Mouse (Mus musculus) heart, adult 18-20 months (tissue): ENCODE measurements around the gene Chrna9. TPM values are rescaled to one million over a fixed set of nuclear protein-coding genes. Genes with fewer than 3 reads are reported as not detected.
"Not testable (repeated sequence)": the region's sequence is repeated elsewhere in the genome, so short reads cannot be mapped to it uniquely, and the experiment has no call there.

Experiments used
- DNase-seq, 2 experiments: peaks; one replicate each; pipeline ENCODE4 v3.0.0; 2021 to 2022; ENCODE audit warnings: mixed read lengths in 1 of 2
- total RNA-seq, 2 experiments: library from RNA; stranded (reverse); gene quantifications; 2 replicates each; pipeline ENCODE4 v1.2.3; 2021

Chrna9 gene
- total RNA-seq, 2 experiments from 2014 or later: not detected

DNA sequence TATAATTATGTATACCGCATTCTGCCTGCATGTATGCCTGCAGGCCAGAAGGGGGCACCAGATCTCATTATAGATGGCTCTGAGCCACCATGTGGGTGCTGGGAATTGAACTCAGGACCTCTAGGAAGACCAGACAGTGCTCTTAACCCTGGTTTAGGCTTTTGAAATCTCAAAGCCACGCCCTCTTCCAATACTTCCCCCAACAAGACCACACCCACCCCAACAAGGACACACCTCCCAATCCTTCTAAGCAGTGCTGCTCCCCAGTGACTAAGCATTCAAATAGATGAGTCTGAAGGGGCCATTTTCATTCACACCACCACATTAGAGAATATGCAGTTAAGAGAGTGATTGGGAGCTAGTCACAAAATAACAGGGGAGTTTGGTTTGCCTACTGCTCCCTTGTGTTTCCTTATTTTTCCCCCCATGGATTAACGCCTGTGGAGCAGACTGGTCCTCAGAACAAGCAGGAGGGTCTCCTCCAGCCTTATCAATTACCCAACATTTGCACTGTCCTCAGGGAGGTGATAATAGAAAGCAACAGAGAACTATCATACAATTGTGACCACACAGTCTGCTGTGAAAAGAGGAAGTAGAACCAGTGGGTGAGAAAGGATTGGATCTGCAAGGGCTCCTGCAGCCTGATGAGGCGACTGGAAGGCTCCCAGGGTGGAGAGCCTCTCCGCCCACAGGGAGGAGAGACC is 25.3 kb downstream of the Chrna9 start:
- peak in 1 of 2 experiments; percentile 11 for DNase-seq

DNA sequence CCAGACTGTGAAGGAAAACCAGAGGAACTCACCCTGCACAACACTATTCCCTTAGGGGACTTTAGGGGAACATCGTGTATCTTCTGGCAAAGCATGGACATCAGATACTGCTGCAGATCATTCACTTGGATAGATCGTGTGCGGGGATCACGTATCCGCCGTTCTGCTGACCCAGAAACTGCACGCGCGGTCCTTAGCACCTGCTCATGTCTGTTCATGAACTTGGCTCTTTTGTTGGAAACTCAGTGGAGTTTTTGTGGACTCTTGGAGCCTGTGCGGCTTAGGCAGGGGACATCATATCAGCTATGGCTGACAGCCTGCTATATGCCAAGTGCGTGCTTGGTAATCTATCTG is 25.9 kb downstream of the Chrna9 start:
- peak; percentile 6 to 8 for DNase-seq

DNA sequence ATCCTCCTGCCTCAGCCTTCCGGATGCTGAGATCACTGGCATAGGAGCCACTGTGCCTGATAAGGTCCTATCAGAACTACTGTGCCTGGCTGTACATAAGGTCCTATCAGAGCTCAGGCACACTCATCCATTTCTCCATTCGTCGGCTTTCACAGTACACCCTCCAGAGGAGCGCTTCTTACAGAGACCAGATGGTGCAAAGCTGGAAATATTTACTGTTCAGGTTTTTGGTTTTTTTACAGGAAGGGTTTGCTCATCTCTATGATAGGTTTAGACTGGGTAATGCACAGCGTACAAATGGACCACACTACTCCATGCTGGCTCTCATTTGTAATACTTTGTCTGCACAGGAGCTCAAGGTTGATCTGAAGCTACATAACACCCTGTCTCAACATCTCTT is 28.6 kb downstream of the Chrna9 start:
- DNase-seq: no peak

DNA sequence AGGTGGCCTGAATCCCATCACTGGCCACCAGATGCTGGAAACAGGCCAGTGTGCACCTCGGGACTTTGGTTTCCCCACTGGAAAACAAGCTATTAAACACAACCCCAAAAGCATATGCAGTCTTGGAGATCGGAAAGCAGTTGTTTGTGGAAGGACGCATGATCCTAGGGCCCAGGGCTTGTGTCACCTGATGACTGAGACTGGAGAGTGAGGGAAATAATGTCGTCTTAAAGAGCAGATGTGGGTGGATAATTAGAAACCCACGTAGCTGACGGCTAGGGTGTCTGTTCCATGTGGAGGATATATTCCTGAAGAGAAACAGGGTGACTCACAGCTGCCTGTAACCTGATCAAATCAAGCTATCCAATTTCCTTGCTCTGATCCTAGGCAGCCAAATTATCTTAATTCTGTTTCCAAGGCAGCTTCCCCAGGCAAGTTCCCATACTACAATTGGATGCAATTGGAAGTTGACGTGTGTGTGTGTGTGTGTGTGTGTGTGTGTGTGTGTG is 31.1 kb downstream of the Chrna9 start:
- DNase-seq: no peak

DNA sequence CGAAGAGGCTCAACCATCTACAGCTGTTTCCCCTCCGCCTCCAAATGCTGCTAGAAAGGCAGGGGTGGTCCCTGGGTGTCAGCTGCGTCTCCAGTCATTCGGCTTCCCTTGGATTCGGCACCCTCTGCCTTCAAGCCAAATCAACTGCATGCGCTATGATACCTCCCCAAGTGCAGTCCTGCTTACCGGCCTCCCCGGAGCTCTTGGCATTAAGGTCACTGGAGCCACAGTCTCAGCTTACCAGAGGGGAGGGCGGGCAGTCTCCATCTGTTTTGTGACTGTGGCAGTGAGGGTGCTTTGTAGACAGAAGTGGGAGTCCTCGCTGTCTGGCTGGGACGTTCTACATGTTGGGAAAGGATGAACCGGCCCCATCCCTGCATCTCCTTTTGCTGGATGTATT is 32.4 kb downstream of the Chrna9 start:
- DNase-seq: no peak

DNA sequence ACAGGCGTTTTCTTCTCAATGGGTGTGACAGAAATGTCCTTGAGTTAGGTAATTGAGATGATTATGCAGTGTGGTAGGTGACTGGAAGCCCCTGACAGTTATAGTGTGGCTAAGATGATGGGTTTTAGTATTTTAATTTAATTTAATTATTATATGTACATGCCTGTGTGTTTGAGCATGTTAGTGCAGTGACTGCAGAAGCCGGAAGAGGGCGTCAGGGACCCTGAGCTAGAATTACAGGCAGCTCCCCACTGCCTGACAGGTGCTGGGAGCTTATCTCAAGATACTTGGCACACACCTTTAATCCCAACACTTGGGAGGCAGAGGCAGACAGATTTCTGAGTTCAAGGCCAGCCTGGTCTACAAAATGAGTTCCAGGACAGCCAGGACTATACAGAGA is 33.3 kb downstream of the Chrna9 start:
- no peak for DNase-seq

DNA sequence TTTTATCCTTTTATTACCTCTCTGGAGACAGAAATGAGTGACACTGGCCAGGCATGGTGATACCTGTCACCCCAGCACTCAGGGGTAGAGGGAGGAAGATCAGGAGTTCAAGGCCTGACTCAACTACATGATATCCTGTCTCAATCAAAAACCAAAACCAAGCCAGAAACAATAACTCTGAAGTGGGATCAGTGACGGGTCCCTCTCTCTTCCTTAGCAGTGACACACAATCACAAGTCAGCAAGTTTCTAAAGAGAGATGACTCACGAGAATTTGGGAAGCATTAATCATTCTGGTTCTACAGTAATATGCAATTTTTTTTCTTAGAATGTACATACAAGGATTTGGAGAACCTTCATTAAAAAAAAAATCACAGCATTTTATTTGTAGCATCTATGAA is 38.5 kb downstream of the Chrna9 start:
- DNase-seq: no peak

DNA sequence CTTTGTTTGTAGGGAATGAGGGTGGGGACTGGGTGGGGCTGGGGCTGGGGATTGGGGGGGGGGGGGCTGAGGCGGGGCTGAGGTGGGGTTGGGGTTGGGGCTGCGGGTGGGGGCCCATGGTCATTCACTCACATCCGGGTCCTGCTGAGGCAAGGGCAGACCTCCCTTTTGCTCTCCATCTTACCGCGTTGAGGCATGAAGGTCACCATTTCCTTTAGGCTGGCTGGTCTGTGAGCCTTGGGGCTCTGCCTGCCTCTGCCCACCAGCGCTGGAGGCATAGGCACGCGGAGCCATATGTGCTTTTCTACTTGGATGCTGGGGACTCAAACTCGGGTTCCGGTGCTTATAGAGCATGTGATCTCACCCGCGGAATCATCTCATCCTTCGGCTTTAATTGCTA is 41.0 kb downstream of the Chrna9 start:
- no peak for DNase-seq

DNA sequence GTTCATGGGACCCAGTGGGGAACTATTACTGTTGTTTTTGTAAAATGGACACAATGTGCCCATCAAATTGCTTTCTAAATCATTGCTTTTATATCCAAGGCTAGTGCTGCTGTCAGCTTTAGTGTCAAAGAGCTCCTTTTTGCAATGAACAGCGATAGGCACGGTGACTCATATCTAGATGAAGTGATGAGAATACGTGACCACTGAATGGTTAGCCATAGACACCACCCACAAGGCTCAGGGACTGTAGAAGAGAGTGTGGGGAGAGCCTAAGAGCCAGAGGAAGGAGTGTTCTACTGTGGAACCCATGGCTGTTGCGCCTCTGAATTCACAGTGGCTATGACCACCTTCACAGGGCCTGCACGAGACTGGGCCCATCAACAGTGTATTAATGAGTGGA is 51.7 kb downstream of the Chrna9 start:
- no peak for DNase-seq

DNA sequence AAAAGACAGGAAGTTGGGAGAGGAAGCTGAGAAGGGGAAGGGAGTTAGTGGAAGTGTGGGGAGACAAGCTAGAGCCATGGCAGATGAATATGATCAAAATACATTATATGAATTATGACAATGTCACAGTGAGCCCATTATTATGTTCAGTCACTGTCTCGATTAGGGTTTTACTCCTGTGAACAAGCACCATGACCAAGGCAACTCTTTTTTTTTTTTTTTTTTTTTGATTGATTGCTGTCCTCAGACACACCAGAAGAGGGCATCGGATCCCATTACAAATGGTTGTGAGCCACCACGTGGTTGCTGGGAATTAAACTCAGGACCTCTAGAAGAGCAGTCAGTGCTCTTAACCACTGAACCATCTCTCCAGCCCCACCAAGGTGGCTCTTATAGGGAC is 52.3 kb downstream of the Chrna9 start:
- not testable (repeated sequence) for DNase-seq

DNA sequence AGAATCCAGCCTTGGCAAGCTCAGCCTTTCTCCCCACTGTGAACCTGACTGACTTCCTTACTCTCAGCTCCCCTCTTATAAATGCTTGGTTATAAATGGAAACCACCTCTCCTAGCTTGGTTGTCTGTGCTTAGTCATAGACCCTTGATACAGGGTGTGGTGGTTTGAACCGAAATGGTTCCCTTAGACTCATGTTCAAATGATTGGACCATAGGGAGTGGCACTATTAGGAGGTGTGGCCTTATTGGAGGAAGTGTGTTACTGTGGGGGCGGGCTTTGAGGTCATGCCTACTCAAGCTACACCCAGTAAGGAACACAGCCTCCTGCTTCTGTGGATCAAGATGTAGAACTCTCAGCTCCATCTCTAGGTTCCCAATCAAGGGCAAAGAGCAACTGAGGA is 56.5 kb downstream of the Chrna9 start:
- no peak for DNase-seq

DNA sequence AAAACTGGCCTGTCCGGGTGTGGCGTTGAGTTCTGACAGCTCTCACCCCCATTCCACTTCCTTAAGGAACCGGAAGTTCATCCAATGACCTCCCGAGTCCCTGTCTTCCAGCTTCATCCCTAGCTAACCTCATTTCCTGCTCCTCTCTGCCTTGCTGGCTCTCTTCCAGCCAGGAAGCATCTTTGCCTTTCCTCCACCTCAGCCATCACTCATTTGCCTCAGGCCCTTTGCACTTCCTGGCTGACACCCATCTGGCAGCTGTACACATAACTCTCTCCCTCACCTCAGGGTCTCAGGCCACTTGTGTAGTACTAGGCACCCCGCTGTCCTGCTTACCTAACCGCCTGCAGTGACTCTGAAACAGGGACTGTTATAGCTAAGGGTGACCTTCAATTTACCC is 59.9 kb downstream of the Chrna9 start:
- DNase-seq: no peak

DNA sequence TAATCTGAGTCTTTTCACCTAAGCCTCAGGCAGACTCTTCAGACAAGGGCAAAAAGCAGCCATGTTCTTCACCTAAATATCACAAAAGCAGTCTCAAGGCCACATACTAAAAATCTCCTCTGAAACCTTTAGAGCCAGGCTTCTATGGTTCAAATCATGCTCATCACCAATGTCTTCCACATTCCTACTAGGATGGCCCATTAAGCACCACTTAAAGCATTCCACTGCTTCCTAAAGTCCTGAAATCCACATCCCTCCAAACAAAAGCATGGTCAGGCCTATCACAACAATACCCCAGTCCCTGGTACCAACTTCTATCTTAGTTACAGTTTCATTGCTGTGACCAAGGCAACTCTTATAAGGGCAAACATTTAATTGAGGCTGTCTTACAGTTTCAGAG is 63.1 kb downstream of the Chrna9 start:
- no peak for DNase-seq

DNA sequence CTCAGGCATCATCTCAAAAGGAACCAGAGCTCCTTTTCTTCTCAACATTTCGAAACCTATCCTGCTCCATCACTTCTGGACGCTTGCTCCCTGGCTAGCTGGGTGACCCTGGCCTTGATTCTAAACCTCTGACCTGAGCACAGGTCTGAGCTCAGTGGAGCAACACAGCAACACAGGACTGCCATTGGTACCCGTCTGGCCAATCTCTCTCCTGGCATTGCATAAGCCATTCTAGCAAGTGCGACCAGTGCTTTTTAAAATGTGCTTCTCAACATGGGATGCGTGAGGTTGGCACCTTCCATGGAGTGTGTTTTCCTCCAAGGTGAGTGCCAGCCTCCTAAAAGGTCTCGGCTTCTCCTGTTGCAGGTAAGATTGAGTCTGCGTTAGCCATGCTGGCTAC is 64.4 kb downstream of the Chrna9 start:
- DNase-seq: no peak

DNA sequence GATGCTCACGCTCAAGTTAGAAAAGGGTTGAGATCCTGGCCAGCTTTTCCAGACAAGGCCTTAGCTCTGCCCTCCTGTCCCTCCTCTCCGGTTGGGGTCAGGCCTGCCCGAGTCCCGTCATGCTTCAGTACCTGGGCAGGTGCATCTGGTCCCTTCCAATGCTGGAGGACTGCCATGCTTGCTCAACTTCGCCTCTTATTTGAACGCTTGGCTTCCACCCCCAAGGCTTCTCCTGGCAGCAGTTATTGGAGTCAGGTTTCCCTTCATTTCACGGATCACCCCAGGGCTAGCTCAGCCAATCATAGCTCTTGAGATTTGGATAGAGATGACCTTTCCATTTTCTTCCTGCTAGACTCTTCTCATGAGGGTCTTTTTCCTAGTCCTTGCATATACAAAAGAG is 65.4 kb downstream of the Chrna9 start:
- DNase-seq: no peak

DNA sequence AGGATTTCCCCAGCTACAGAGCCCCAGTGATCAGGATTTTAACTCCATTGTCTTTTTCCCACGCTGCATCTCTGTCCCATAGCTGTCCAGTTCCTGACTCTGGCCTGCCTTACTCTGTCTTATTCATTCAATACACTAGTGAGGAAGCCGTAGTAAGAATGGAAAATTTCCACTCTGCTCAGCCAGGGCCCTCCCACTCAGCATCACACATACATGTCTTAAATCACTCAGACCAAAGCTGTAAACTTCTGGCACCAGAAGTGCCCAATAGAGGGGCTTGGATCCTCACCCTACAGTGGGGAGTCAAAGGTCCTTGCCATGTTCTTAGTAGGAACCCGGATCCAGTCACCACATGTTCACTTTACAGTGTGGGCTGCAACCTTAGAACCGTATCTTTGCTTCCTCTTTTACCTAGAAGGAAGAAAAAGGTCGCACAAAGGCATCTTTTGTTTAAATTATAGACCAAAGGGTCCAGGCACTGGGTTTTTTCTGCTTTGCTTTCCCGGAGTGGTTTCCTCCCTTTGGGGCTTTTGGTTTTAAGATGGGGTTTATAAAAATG is 65.9 kb downstream of the Chrna9 start:
- no peak for DNase-seq

DNA sequence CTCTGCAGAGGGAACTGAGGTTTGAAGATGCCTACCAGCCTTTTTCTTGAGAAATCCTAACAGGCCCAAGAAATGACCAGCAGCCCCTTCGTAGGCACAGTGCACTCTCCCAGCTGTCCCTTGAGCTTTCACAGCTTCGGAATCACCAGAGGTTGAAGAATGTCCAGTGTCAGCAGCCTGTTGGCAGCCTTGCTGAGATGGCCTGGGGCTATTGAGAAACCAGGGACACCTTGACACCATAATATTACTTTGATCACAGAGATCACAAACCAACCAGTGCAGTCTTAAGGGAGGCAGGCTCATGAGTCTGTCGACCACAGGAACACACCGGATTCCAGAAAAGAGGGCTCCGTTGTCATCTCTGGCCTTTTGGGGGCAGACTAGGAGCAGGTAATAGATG is 66.5 kb downstream of the Chrna9 start:
- no peak for DNase-seq

DNA sequence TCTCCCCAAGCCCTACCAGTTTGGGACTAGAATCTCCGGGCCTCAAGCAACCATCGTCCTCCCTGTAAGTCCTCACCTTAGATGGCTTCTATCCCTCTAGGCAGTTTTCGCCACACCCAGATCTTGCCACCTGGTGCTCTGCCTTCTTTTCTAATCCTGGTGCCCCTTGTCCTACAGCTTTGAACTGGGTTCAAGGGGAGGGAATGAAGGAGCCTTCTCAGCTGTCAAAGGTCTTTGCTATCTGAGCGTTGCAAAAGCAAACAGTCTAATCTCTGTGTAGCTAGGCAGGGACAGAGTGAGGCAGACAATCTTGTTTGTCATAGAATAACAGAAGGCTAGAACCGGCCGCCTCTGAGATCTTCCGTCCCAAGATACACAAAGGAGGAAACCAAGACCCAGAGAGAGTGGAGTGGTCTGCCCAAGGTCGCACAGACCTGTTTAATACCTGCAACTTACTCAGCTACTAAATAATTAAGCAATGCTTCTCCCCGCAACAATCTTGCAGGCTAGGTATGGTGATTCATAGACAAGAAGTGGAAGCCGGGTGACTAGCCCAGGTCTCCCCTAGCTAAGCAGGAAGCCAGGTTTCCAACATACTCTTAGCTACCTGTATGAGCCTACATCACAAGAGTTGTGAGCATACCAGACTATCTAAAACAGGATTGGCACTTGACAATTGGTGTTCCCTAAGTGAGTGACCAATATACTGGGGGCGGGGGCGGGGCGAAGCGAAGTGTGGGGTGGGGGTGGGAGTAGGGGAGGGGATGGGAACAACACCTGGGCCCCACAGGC is 69.6 kb downstream of the Chrna9 start, which contains the start of gene 9130230L23Rik:
9130230L23Rik (minus strand) TSS at position 152 of the 792 bp plus-strand sequence.
- peak in 1 of 2 experiments; percentile 6 for DNase-seq

DNA sequence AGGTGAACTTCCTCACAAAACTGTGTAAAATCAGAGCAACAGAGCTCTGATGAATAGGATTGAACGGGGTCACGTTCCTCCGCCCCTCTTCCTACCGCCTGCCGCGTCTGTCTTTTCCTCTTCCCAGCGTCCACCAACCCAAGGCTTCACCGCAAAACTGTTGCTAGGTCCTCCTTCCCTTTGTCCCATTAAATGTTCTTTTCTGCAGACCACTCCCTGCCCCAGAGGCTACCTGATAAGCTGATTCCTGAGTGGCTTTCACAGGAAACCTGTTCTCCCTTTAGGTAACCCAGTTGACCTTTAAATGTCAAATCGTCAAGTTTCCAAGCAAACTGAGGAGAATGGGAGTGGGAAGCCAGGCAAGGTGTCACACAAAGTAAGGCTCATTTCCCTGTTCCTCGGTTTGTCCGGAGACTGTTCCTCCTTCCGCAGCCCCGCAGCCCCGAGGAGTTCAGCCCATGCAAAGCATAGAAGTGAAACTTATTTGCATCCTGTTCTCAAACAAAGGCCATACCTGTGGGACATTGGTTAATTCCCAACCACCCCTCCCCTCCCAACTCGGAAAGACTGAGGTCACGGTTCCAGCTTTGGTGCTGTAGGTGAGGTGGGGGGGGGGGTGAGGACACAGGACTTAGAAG is 70.4 kb downstream of the Chrna9 start:
- DNase-seq: no peak

DNA sequence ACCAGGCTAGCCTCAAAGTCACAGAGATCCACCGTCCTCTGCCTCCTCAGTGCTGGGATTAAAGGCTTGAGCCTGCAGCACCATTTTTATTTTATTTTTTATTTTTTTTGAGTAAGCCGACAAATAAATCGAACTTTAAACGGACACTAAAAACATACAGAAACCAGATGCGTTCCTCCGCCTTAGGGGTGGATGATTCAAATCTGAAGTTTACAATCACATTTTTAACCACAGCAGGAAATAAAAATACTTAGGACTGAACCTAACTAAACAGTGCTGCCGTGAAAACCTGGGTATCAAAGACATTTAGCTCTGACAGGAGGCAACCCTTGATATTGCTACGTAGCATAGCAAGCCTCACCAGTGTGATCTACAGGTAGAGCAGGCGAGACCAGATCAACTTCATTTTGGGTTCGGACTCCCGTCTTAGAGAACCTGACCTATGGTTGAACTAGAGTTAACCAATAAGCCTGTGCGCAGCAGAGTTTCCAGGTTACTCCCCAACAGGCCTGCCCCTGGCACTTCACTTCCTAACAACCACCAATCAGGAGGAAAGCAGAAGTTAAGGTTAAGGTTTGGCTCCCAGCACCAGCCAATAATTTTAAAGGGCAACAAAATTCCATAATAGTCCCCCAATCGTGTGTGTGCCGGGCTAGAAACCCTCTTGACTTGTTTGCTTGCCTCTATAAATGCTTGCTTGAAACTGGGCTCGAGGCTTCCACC is 73.7 kb downstream of the Chrna9 start:
- DNase-seq: no peak

DNA sequence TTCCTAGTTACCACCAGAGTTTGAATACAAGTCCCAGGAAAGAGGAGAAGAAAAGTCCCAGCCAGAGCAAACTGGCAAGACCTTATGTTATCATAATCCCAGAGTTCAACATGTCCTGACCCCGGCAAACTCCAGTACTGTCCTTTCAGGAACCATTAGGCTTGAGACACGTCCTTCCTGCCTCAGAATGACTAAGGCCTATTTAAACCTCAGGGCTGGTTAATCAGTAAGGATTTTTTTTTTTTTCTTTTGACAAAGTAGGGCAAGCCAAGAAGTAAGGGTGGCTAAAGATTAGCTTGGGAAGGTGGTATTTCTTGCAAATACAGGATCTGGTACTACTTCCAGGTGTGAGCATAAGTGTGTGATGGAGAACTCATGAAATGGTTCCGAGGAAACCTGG is 79.3 kb downstream of the Chrna9 start:
- DNase-seq: no peak

DNA sequence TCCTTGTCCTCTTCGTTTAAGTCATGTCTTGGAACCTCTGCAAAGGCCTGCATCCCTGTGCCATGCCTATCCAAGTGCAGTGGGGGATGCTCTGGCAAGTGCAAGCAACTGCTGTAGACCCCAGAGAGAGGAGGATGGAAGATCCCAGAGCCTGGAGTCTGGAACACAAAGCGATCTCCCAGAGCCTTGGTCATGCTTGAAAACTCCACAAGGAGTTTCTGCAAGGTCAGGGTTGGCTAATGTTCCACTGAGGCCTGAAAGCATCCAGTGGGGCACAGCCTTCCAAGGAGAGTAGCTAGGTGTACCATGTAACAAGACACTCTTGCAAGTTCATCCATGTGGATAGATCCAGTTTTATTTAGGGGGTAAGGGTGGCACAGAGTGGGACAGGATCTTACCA is 79.7 kb downstream of the Chrna9 start:
- no peak for DNase-seq
